Mouse (Mus musculus) heart, embryonic 14.5 days (tissue): ENCODE data around the gene B4galt3. TPM values are rescaled to one million over a fixed set of nuclear protein-coding genes. Genes with fewer than 3 reads are reported as not detected.
A peak's percentile ranks its signal among the peaks of the same experiment; 100 is the strongest.

ENCODE experiments used
- ATAC-seq: fragments of 200-750 bp; cut with Nextera tagmentation; 2 replicates; pipeline ENCODE4 v1.8.0; 2017; ENCODE audit warnings: low read depth, moderate TSS enrichment; ENCODE audit not compliant: insufficient number of reproducible peaks, insufficient read depth, low FRiP score
- H3K27ac ChIP-seq, 2 experiments: fragments of 200-500 bp in 1 of 2; fragments of 300-500 bp in 1 of 2; sonication (generic) in 1 of 2; replicated peaks in 1 of 2; 2 replicates each; pipeline ENCODE4 v1.5.1; 2012 to 2014; ENCODE audit warnings: low read depth in 2 of 2, low read length in 2 of 2, control low read depth in 1 of 2, mild to moderate bottlenecking in 1 of 2, mixed read lengths in 1 of 2; ENCODE audit not compliant: control insufficient read depth in 1 of 2, insufficient read depth in 1 of 2
- H3K27me3 ChIP-seq: fragments of 300-500 bp; sonication (generic); 2 replicates; pipeline ENCODE4 v1.6.1; 2014; ENCODE audit warnings: mild to moderate bottlenecking, low read length, control low read depth; ENCODE audit not compliant: control insufficient read depth, insufficient read depth
- H3K36me3 ChIP-seq: fragments of 300-500 bp; sonication (generic); 2 replicates; pipeline ENCODE4 v1.6.1; 2014; ENCODE audit warnings: mild to moderate bottlenecking, control low read depth, low read length, mixed read lengths; ENCODE audit not compliant: control insufficient read depth, insufficient read depth
- H3K4me1 ChIP-seq, 2 experiments: fragments of 200-500 bp in 1 of 2; fragments of 300-500 bp in 1 of 2; sonication (generic) in 1 of 2; 2 replicates each; pipeline ENCODE4 v1.6.1; 2012 to 2014; ENCODE audit warnings: low read length in 2 of 2, control low read depth in 1 of 2, mixed read lengths in 1 of 2; ENCODE audit not compliant: control insufficient read depth in 2 of 2, insufficient read depth in 2 of 2
- H3K4me2 ChIP-seq: fragments of 300-500 bp; sonication (generic); 2 replicates; pipeline ENCODE4 v1.6.1; 2014; ENCODE audit warnings: mild to moderate bottlenecking, low read length
- H3K4me3 ChIP-seq, 2 experiments: fragments of 200-500 bp in 1 of 2; fragments of 300-500 bp in 1 of 2; sonication (generic) in 1 of 2; 2 replicates each; pipeline ENCODE4 v1.5.1; 2012 to 2014; ENCODE audit warnings: low read length in 2 of 2, mild to moderate bottlenecking in 2 of 2, control low read depth in 1 of 2, low read depth in 1 of 2, moderate library complexity in 1 of 2; ENCODE audit not compliant: control insufficient read depth in 1 of 2, insufficient read depth in 1 of 2
- H3K9ac ChIP-seq: fragments of 300-500 bp; sonication (generic); 2 replicates; pipeline ENCODE4 v1.6.1; 2014; ENCODE audit warnings: mild to moderate bottlenecking, low read length
- H3K9me3 ChIP-seq: fragments of 300-500 bp; sonication (generic); 2 replicates; pipeline ENCODE4 v1.6.1; 2016; ENCODE audit warnings: low read length, control low read depth; ENCODE audit not compliant: control insufficient read depth
- WGBS: fragments of 180-500 bp; shearing (Covaris S2); extraction: QIAGEN DNeasy Blood & Tissue Kit; methylation state at CpG from one replicate; pipeline ENCODE4 v1.1.7; 2014; 5-methylcytosine and 5-hydroxymethylcytosine counted together
- polyA plus RNA-seq: library from polyadenylated mRNA; unstranded; fragments of >200 nt; fragmentation: Nextera tagmentation; extraction: Ambion mirVana; gene quantifications from 2 replicates; pipeline ENCODE4 v1.2.1, GENCODE M21; 2014

B4galt3 gene
- polyA plus RNA-seq, 1 experiment from 2014 or later, result 55.6 TPM

DNA sequence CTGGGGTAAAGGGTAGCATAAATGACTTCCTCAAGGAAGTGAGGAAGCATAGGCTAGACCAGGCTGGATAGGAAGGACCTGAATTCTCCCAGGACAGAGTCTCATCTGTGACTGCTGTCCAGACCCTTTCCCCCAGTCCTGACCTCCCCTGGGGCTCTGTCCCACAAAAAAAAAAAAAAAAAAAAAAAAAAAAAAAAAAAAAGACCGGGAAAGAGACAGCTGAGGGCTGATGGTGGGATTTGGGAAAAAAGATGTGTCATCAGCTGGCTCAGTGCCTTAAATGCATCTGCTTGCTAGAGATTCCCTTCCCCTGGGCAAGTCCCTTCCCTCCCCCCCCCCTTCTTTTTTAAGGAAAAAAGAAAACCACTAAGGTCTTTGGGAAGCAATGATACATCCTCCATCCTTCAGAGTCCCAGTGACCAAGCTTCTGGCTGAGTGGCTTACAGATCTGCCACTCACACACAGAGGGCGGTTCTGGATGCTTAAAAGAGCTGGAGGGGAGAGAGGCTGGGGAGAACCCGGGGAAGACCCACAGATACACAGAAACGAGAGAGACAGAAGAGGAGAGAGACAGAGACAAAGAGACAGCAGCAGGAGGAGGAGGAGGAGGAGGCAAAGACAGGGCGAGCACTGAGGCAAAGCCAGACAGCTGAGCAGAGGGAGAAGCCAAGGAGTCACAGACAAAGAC lies 20.1 kb upstream of the B4galt3 start, which contains the start of gene Adamts4:
Gene Adamts4, plus strand, starts transcription at position 509 of the 688 bp plus-strand sequence.
- peaks cover 29 to 50% of the 10 kb centered on the region in 2 experiments for H3K4me1 ChIP-seq
- no peak for ATAC-seq
- peak within 1 kb of the TSS; percentile 62 for H3K9ac ChIP-seq
- H3K27ac ChIP-seq, result peak within 1 kb of the TSS; percentile 49 to 88; a peak in 3 of 4 replicates
- H3K9me3 ChIP-seq, result no peaks in the 10 kb centered on the region
- H3K4me3 ChIP-seq, result peak within 1 kb of the TSS; percentile 26 to 31
- no peaks in the 10 kb centered on the region for H3K27me3 ChIP-seq
- H3K36me3 ChIP-seq, result peaks cover 8% of the 10 kb centered on the region
- 24% methylated on average over 5 of the region's 5 CpGs for WGBS
- peak within 1 kb of the TSS; percentile 63 for H3K4me2 ChIP-seq

DNA sequence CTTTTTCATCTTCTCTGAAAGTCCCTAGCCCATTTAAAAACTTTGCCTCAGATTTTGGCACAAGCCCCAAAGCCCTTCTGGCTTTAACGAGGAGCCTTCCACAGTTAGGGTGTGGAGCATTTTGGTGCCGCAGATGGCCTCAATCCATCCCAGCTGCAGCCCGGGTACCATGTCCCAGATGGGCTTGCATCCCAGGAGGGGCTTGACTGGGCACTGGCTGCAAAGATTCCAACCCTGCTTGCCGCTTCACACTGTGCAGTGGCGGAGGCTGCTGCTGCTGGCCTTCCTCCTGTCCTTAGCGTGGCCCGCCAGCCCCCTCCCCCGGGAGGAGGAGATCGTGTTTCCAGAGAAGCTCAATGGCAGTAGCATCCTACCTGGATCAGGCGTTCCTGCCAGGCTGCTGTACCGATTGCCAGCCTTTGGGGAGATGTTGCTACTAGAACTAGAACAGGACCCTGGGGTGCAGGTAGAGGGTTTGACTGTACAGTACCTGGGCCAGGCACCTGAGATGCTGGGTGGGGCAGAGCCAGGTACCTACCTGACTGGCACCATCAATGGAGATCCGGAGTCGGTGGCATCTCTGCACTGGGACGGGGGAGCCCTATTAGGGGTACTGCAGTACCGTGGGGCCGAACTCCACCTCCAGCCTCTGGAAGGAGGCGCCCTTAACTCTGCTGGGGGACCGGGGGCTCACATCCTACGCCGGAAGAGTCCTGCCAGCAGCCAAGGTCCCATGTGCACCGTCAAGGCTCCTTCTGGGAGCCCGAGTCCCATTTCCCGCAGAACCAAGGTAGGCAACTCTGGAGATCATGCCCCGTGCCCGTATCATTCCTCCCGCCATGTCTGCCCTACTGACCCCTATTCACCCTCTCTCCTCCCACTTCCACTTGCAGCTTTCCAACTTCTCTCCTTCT lies 19.2 kb upstream of the B4galt3 start, which contains the start of gene Ndufs2:
Gene Ndufs2, minus strand, starts transcription at position 709 of the 914 bp plus-strand sequence.
- Histone ChIP-seq H3K9ac (peak within 1 kb of the TSS; percentile 62), H3K36me3 (no peaks in the 10 kb centered on the region), H3K4me2 (peak within 1 kb of the TSS; percentile 63), H3K4me3 (peak within 1 kb of the TSS; percentile 26 to 31), H3K27me3 (no peaks in the 10 kb centered on the region), H3K27ac (peak within 1 kb of the TSS; percentile 40 to 56; a peak in 3 of 4 replicates), H3K9me3 (no peaks in the 10 kb centered on the region), H3K4me1 (peaks cover 28 to 44% of the 10 kb centered on the region in 2 experiments)
- ATAC-seq, result no peak
- 30% methylated on average over 26 of the region's 26 CpGs for WGBS

DNA sequence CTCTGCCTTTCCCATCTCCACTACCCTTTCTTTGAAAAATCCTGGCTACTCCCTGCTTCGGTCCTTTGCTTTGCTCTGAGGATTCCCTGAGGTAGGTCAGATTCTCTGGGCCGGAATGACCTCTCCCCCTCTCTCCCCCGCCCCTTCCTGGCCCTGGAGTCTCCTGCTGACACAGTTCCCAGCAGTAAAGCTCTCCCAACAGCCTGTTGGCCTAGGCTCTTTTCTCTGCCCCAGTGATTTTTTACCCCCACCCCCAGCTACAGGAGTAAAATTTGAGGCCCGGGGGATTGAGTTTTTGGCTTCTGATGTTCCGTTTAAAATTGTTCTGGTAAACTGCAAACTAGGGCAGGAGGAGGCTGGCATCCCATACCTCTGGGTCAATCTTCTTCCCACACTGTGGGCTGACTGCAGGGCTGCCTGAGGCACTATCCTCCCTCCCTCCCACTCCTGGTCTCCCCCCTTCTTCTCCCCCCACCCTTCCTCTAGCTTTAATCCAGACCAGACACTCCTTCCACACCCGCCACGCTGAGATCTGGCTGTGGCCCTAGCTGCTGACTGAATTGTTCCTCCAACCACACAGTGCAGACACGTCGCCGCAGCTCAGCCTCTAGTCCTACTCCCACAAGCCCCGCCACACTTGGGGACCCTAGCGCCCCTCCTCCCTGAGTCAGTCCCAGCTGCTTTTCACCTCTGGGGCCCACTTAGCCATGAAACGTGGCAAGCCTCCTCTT lies 18.4 kb upstream of the B4galt3 start:
- H3K4me3 ChIP-seq, result peak overlapping the region; percentile 26 to 31
- peaks cover 26 to 39% of the 10 kb centered on the region in 2 experiments for H3K4me1 ChIP-seq
- peak overlapping the region; percentile 62 for H3K9ac ChIP-seq
- no peaks in the 10 kb centered on the region for H3K9me3 ChIP-seq
- ATAC-seq, result no peak
- 16% methylated on average over 13 of the region's 13 CpGs for WGBS
- no peaks in the 10 kb centered on the region for H3K27me3 ChIP-seq
- H3K27ac ChIP-seq, result peak overlapping the region; percentile 40 to 56; a peak in 3 of 4 replicates
- H3K4me2 ChIP-seq, result peak overlapping the region; percentile 63
- no peaks in the 10 kb centered on the region for H3K36me3 ChIP-seq

DNA sequence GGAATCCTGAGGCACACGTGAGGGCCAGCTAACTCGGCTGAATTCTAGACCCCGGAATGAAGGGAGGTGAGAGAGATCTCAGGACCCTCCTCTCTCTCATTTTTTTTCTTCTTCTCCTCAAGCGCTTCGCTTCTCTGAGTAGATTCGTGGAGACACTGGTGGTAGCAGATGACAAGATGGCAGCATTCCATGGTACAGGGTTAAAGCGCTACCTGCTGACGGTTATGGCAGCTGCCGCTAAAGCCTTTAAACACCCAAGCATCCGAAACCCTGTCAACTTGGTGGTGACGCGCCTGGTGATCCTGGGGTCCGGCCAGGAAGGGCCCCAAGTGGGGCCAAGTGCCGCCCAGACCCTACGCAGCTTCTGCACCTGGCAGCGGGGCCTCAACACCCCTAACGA lies 17.7 kb upstream of the B4galt3 start:
- peaks cover 26 to 39% of the 10 kb centered on the region in 2 experiments for H3K4me1 ChIP-seq
- peak overlapping the region; percentile 40 to 56; a peak in 2 of 4 replicates for H3K27ac ChIP-seq
- ATAC-seq, result no peak
- no peak overlapping the region; a peak in 1 of 4 replicates for H3K4me3 ChIP-seq
- peak overlapping the region; percentile 63 for H3K4me2 ChIP-seq
- 59% methylated on average over 17 of the region's 17 CpGs for WGBS
- H3K36me3 ChIP-seq, result no peaks in the 10 kb centered on the region
- no peaks in the 10 kb centered on the region for H3K27me3 ChIP-seq
- no peak overlapping the region for H3K9ac ChIP-seq
- no peaks in the 10 kb centered on the region for H3K9me3 ChIP-seq

DNA sequence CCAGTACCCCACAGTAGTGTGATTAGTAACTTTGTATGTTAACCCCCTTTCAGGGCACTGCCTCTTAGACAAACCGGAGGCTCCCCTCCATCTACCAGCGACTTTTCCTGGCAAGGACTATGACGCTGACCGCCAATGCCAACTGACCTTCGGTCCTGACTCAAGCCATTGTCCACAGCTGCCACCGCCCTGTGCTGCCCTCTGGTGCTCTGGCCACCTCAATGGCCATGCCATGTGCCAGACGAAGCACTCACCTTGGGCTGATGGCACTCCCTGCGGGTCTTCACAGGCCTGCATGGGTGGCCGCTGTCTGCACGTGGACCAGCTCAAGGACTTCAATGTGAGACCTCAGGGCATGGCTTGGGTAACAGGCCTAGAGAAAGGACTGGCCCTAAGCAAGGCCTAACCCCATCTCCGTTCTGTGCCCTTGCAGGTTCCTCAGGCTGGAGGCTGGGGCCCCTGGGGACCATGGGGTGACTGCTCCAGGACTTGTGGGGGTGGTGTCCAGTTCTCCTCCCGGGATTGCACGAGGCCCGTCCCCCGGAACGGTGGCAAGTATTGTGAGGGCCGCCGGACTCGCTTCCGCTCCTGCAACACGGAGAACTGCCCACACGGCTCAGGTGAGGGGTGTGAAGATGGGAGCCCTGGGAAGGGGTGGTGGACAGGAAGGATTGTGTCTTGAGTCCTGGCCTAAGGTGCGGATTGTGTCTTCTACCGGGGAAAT lies 13.9 kb upstream of the B4galt3 start:
- H3K27ac ChIP-seq, result no peak overlapping the region
- 87% methylated on average over 24 of the region's 24 CpGs for WGBS
- H3K27me3 ChIP-seq, result no peaks in the 10 kb centered on the region
- no peaks in the 10 kb centered on the region for H3K9me3 ChIP-seq
- no peak overlapping the region for H3K4me3 ChIP-seq
- no peak overlapping the region for H3K9ac ChIP-seq
- no peak overlapping the region for H3K4me2 ChIP-seq
- H3K4me1 ChIP-seq, result peaks cover 12 to 13% of the 10 kb centered on the region in 2 experiments; a peak in 3 of 4 replicates
- ATAC-seq, result no peak
- no peaks in the 10 kb centered on the region for H3K36me3 ChIP-seq

DNA sequence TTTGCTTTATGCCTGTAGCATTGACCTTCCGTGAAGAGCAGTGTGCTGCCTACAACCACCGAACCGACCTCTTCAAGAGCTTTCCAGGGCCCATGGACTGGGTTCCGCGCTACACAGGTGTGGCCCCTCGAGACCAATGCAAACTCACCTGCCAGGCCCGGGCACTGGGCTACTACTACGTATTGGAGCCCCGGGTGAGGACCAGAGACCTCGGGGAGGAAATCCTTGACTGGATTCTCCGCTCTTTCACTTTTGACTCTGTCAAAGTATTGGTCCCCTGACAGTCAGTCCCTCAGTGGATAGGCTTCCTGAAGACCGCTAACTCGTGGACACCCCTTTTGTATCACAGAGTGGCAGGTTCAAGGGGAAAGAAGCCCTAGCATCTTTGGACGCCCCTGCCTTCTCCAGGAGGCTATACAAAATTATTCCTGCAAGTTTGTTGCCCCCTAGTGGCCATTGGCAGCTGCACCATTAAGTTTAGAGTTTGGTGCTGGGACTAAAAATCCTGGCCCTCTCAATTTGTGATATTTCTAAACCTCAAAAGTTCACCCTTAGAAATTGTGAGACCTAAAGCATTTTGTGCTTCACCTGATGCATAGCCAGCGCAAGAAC lies 13.1 kb upstream of the B4galt3 start:
- WGBS, result 58% methylated on average over 15 of the region's 15 CpGs
- H3K36me3 ChIP-seq, result no peaks in the 10 kb centered on the region
- peaks cover 7 to 9% of the 10 kb centered on the region in 2 experiments for H3K4me1 ChIP-seq
- H3K9me3 ChIP-seq, result no peaks in the 10 kb centered on the region
- no peak overlapping the region for H3K4me3 ChIP-seq
- no peak overlapping the region for H3K27ac ChIP-seq
- no peaks in the 10 kb centered on the region for H3K27me3 ChIP-seq
- no peak overlapping the region for H3K9ac ChIP-seq
- H3K4me2 ChIP-seq, result no peak overlapping the region
- ATAC-seq, result no peak
